Mouse (Mus musculus): ENCODE data around the gene Itpr3.

- TF ChIP-seq CTCF (IDR thresholded peaks at IDR 0.05; ENCODE audit: insufficient read depth, low read depth, low read length): no peak
- no peak for TF ChIP-seq POLR2A (IDR thresholded peaks at IDR 0.05; ENCODE audit: insufficient read depth, low read depth, low read length)
Measured at GRCm38 (mm10) chr17:27028909-27029308, 28.2 kb upstream of the Itpr3 start, which contains the start of gene Bak1.

Measured in olfactory bulb, adult 2 months (tissue).